Mouse (Mus musculus): ENCODE data around the gene Igsf3. TPM values are rescaled to one million over a fixed set of nuclear protein-coding genes. Genes with fewer than 3 reads are reported as not detected.
A peak's percentile ranks its signal among the peaks of the same experiment; 100 is the strongest.

Gene Igsf3
- polyA plus RNA-seq, 1 experiment from 2014 or later, result 17.3 TPM

GRCm38 (mm10) chr3:101404620-101405415 lies 27.9 kb downstream of the Igsf3 start:
- no peaks in the 10 kb centered on the region for H3K27me3 ChIP-seq (replicated peaks; ENCODE audit: control insufficient read depth, insufficient read depth, low read length)
- no peak overlapping the region for H3K4me2 ChIP-seq
- 71% methylated on average over 13 of the region's 13 CpGs for WGBS
- no peak overlapping the region for H3K9ac ChIP-seq (ENCODE audit: low read depth, low read length)
- no peaks in the 10 kb centered on the region for H3K9me3 ChIP-seq (ENCODE audit: control insufficient read depth, low read length)
- H3K36me3 ChIP-seq (ENCODE audit: control insufficient read depth, insufficient read depth, low read length), result no peaks in the 10 kb centered on the region
- no peak overlapping the region for H3K4me3 ChIP-seq (ENCODE audit: low read depth, low read length)
- H3K27ac ChIP-seq (ENCODE audit: low read depth, low read length), result no peak overlapping the region
- peaks cover 47% of the 10 kb centered on the region for H3K4me1 ChIP-seq (replicated peaks; ENCODE audit: control insufficient read depth, insufficient read depth, low read length)
- ATAC-seq (replicated peaks; ENCODE audit: low FRiP score) (no peak), DNase-seq (ENCODE audit: low spot score) (no peak)

- ATAC-seq (replicated peaks; ENCODE audit: low FRiP score) (no peak), DNase-seq (ENCODE audit: low spot score) (no peak)
- Histone ChIP-seq H3K27ac (ENCODE audit: low read depth, low read length) (no peak overlapping the region), H3K9me3 (ENCODE audit: control insufficient read depth, low read length) (no peaks in the 10 kb centered on the region), H3K4me1 (replicated peaks; ENCODE audit: control insufficient read depth, insufficient read depth, low read length) (peaks cover 50% of the 10 kb centered on the region), H3K9ac (ENCODE audit: low read depth, low read length) (no peak overlapping the region), H3K27me3 (replicated peaks; ENCODE audit: control insufficient read depth, insufficient read depth, low read length) (no peaks in the 10 kb centered on the region), H3K4me3 (ENCODE audit: low read depth, low read length) (no peak overlapping the region), H3K4me2 (no peak overlapping the region), H3K36me3 (ENCODE audit: control insufficient read depth, insufficient read depth, low read length) (no peaks in the 10 kb centered on the region)
- 66% methylated on average over 10 of the region's 10 CpGs for whole genome bisulfite sequencing
These were observed 28.6 kb downstream of the Igsf3 start for GRCm38 (mm10) chr3:101405495-101405894.

DNA sequence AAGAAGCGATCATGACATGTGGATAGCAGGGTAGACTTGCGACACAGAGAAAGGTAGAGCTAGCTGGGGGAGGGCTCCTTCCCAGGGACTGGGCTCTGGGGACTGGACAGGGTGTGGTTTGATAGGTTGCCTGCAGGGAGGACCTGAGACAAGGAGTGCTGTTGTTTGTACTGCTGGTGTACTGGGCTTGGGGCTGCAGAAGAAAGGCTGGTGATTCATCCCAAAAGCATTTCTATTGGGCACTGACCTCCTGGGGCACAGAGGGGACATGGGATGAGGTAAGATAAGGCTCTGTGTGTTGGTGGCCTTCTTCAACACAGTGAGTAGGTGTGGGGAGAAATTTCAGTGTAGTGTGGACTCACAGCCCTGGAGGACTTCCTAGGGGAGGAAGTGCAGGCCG lies 29.2 kb downstream of the Igsf3 start:
- Histone ChIP-seq H3K4me3 (ENCODE audit: low read depth, low read length) (no peak overlapping the region), H3K27me3 (replicated peaks; ENCODE audit: control insufficient read depth, insufficient read depth, low read length) (no peaks in the 10 kb centered on the region), H3K36me3 (ENCODE audit: control insufficient read depth, insufficient read depth, low read length) (no peaks in the 10 kb centered on the region), H3K4me2 (no peak overlapping the region), H3K9ac (ENCODE audit: low read depth, low read length) (no peak overlapping the region), H3K9me3 (ENCODE audit: control insufficient read depth, low read length) (no peaks in the 10 kb centered on the region), H3K27ac (ENCODE audit: low read depth, low read length) (no peak overlapping the region), H3K4me1 (replicated peaks; ENCODE audit: control insufficient read depth, insufficient read depth, low read length) (peaks cover 56% of the 10 kb centered on the region)
- no peak for DNase-seq (ENCODE audit: low spot score)
- 53% methylated on average over 3 of the region's 3 CpGs for WGBS
- no peak for ATAC-seq (replicated peaks; ENCODE audit: low FRiP score)

DNA sequence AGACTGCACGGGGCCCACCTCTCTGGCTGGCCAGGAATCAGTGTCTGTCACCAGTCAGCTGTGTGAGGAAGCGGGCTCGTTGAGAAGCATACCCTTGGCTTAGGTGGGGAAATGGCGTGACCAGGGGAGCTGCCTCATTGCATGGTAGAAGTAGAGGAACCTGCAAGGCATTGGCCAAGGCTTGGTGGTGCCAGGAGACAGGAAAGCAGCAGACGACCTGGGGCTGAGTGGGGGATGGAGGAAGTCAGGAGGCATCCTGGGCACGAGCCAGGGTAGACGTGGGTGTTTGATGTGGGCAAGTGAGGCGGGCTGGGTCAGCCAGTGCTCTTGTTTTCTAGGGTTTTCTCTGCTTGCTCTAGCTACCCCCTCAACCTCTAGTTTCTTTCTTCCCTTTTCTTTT lies 30.7 kb downstream of the Igsf3 start:
- DNase-seq (ENCODE audit: low spot score), result no peak
- no peaks in the 10 kb centered on the region for H3K27me3 ChIP-seq (replicated peaks; ENCODE audit: control insufficient read depth, insufficient read depth, low read length)
- no peaks in the 10 kb centered on the region for H3K36me3 ChIP-seq (ENCODE audit: control insufficient read depth, insufficient read depth, low read length)
- peaks cover 57% of the 10 kb centered on the region for H3K4me1 ChIP-seq (replicated peaks; ENCODE audit: control insufficient read depth, insufficient read depth, low read length)
- H3K27ac ChIP-seq (ENCODE audit: low read depth, low read length), result no peak overlapping the region
- ATAC-seq (replicated peaks; ENCODE audit: low FRiP score), result no peak
- no peak overlapping the region for H3K4me3 ChIP-seq (ENCODE audit: low read depth, low read length)
- 71% methylated on average over 8 of the region's 8 CpGs for WGBS
- H3K9ac ChIP-seq (ENCODE audit: low read depth, low read length), result no peak overlapping the region
- no peaks in the 10 kb centered on the region for H3K9me3 ChIP-seq (ENCODE audit: control insufficient read depth, low read length)
- no peak overlapping the region for H3K4me2 ChIP-seq

- 56% methylated on average over 20 of the region's 20 CpGs for WGBS
- H3K9ac ChIP-seq (ENCODE audit: low read depth, low read length), result no peak overlapping the region
These were observed 32.3 kb downstream of the Igsf3 start for GRCm38 (mm10) chr3:101408953-101409750.

GRCm38 (mm10) chr3:101410202-101410601 lies 33.3 kb downstream of the Igsf3 start:
- Histone ChIP-seq H3K27me3 (replicated peaks; ENCODE audit: control insufficient read depth, insufficient read depth, low read length) (no peaks in the 10 kb centered on the region), H3K36me3 (ENCODE audit: control insufficient read depth, insufficient read depth, low read length) (no peaks in the 10 kb centered on the region), H3K4me3 (ENCODE audit: low read depth, low read length) (no peak overlapping the region), H3K9me3 (ENCODE audit: control insufficient read depth, low read length) (no peaks in the 10 kb centered on the region), H3K4me2 (no peak overlapping the region), H3K27ac (ENCODE audit: low read depth, low read length) (no peak overlapping the region), H3K4me1 (replicated peaks; ENCODE audit: control insufficient read depth, insufficient read depth, low read length) (peaks cover 46% of the 10 kb centered on the region), H3K9ac (ENCODE audit: low read depth, low read length) (no peak overlapping the region)
- WGBS, result 50% methylated on average over 2 of the region's 2 CpGs
- DNase-seq (ENCODE audit: low spot score), result no peak
- no peak for ATAC-seq (replicated peaks; ENCODE audit: low FRiP score)

More at GRCm38 (mm10) chr3:101408953-101409750, 32.3 kb downstream of the Igsf3 start:
- H3K4me2 ChIP-seq, result no peak overlapping the region; the same call in 1 of the 2 replicates
- H3K27ac ChIP-seq (ENCODE audit: low read depth, low read length), result no peak overlapping the region; the same call in 1 of the 2 replicates
- H3K4me1 ChIP-seq (replicated peaks; ENCODE audit: control insufficient read depth, insufficient read depth, low read length), result peaks cover 53% of the 10 kb centered on the region
- H3K27me3 ChIP-seq (replicated peaks; ENCODE audit: control insufficient read depth, insufficient read depth, low read length), result no peaks in the 10 kb centered on the region
- no peak overlapping the region for H3K4me3 ChIP-seq (ENCODE audit: low read depth, low read length)
- DNase-seq (ENCODE audit: low spot score) (no peak), ATAC-seq (replicated peaks; ENCODE audit: low FRiP score) (no peak)
- no peaks in the 10 kb centered on the region for H3K9me3 ChIP-seq (ENCODE audit: control insufficient read depth, low read length)
- no peaks in the 10 kb centered on the region for H3K36me3 ChIP-seq (ENCODE audit: control insufficient read depth, insufficient read depth, low read length)

- WGBS, result 46% methylated on average over 3 of the region's 3 CpGs
- Histone ChIP-seq H3K9ac (ENCODE audit: low read depth, low read length) (no peak overlapping the region), H3K4me1 (replicated peaks; ENCODE audit: control insufficient read depth, insufficient read depth, low read length) (peaks cover 41% of the 10 kb centered on the region), H3K4me3 (ENCODE audit: low read depth, low read length) (no peak overlapping the region), H3K36me3 (ENCODE audit: control insufficient read depth, insufficient read depth, low read length) (no peaks in the 10 kb centered on the region), H3K4me2 (no peak overlapping the region), H3K27ac (ENCODE audit: low read depth, low read length) (no peak overlapping the region), H3K27me3 (replicated peaks; ENCODE audit: control insufficient read depth, insufficient read depth, low read length) (no peaks in the 10 kb centered on the region), H3K9me3 (ENCODE audit: control insufficient read depth, low read length) (no peaks in the 10 kb centered on the region)
- DNase-seq (ENCODE audit: low spot score), result no peak
- ATAC-seq (replicated peaks; ENCODE audit: low FRiP score), result no peak
These were observed 33.9 kb downstream of the Igsf3 start for GRCm38 (mm10) chr3:101410745-101411144.

DNA sequence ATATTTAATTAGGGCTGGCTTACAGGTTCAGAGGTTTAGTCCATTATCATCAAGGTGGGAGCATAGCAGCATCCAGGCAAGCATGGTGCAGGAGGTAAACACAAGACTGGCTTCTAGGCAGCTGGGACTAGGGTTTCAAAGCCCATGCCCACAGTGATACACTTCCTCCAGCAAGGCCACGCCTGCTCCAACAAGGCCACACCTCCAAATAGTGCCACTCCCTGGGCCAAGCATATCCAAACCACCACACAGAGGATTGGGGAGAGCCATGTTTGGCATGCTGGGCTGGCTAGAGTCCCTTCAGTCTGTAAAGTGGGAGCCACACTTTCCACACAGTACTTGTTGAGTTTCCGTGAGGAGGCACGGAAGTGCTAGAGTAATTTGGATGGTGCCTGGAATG lies 34.7 kb downstream of the Igsf3 start:
- no peak overlapping the region for H3K4me3 ChIP-seq (ENCODE audit: low read depth, low read length)
- no peak for DNase-seq (ENCODE audit: low spot score)
- H3K27me3 ChIP-seq (replicated peaks; ENCODE audit: control insufficient read depth, insufficient read depth, low read length), result no peaks in the 10 kb centered on the region
- 77% methylated on average over 3 of the region's 3 CpGs for WGBS
- ATAC-seq (replicated peaks; ENCODE audit: low FRiP score), result peak; percentile 51
- peaks cover 35% of the 10 kb centered on the region for H3K4me1 ChIP-seq (replicated peaks; ENCODE audit: control insufficient read depth, insufficient read depth, low read length)
- H3K27ac ChIP-seq (ENCODE audit: low read depth, low read length), result no peak overlapping the region
- H3K9me3 ChIP-seq (ENCODE audit: control insufficient read depth, low read length), result no peaks in the 10 kb centered on the region
- no peak overlapping the region for H3K9ac ChIP-seq (ENCODE audit: low read depth, low read length)
- H3K36me3 ChIP-seq (ENCODE audit: control insufficient read depth, insufficient read depth, low read length), result no peaks in the 10 kb centered on the region
- H3K4me2 ChIP-seq, result no peak overlapping the region
